Mouse (Mus musculus) kidney, postnatal 4 days (tissue): ENCODE results near the gene Eln.

Experiments used
- DNase-seq, 2 experiments: peaks; one replicate each; pipeline ENCODE4 v3.0.0; 2021; ENCODE audit warnings: mixed read lengths in 2 of 2

The Eln gene

DNA sequence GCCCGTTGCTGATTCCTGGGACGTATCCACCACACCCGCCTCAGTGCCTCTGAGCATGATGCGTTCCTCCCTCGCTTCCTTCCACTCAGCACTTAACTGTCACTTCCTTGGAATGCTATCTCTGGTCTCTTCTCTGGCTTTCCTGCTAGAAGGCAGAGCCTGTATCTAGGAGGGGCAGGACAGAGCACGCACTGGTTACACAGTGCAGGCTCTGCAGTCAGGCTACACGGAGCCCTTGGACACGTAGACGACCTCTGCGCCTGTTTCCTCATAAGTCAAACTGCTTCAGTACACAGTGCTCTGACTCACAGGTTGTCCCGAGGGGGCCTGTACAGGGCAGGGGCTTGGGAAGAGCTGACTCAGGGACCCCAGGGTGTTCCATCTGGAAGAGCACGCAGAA is 66.9 kb downstream of the Eln start:
- no peak for DNase-seq

DNA sequence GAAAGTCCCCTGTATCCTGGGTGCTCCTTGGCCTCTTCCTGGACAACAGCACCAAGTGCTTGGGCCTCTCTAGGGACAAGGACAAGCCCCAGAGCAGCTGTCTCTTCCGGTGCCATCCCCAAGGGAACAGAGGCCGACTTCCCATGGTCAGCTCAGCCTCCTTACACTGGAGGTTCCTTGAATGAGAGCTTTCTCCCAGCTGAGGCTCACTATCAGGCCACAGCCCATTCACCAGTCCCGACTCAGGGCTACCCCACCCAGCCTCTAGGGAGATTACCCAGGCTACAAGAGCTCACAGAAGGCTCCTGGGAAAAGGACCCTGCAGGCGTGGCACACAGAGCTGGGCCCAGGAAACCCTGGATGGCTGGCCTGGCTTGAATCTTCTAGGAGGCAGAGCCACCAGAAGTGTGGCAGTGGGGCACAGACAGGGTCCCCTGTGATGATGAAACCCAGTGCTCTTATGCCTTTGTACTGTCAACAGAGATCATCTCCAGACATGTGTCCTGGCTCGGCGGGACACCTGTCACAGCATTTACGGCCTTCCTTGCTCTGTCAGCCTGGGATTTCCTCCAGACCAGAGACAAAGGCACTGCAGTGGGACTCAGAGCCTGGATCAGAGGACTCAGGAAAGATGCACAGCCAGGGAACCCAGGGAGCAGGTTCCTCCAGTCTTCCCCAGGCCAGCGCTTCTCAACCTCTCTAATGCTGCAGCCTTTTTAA is 68.1 kb downstream of the Eln start:
- DNase-seq, result no peak

DNA sequence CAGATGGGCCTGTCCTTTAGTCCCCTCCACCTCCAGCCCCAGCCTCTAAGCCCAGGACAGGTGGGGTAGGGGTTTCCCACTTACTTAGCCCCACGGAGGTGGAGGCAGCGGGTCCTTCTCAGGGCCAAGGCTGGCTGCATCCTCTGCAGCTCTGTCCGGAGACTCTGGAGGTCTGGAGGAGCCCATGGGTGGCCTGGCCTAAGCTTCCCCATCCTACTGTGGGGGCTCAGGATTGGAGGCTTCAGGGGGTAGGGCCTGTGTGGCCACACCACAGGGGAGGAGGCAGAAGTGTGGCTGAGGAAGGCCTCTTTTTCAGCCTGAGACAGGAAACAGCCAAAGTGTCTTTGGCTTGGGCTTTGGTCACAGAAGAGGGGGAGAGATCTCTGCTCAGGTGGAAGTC is 69.1 kb downstream of the Eln start:
- no peak for DNase-seq

DNA sequence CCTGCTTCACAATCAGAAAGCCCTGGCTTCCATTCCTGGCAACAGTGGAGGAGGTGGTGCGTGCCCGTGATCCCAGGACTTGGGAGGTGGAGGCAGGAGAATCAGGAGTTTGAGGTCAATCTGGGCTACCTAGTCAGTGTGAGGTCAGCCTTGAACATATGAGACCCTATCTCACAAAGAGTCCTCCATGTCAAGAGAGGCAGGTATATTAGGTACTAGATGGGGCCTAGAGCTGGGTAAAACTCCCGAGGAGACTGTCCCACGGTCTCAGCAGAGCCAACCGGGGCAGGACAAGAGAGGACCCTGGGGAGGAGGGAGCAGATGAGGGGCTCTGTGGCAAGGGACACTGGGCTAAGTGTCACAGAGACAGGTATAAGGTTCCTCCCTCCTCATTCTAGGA is 69.6 kb downstream of the Eln start:
- DNase-seq, result no peak

DNA sequence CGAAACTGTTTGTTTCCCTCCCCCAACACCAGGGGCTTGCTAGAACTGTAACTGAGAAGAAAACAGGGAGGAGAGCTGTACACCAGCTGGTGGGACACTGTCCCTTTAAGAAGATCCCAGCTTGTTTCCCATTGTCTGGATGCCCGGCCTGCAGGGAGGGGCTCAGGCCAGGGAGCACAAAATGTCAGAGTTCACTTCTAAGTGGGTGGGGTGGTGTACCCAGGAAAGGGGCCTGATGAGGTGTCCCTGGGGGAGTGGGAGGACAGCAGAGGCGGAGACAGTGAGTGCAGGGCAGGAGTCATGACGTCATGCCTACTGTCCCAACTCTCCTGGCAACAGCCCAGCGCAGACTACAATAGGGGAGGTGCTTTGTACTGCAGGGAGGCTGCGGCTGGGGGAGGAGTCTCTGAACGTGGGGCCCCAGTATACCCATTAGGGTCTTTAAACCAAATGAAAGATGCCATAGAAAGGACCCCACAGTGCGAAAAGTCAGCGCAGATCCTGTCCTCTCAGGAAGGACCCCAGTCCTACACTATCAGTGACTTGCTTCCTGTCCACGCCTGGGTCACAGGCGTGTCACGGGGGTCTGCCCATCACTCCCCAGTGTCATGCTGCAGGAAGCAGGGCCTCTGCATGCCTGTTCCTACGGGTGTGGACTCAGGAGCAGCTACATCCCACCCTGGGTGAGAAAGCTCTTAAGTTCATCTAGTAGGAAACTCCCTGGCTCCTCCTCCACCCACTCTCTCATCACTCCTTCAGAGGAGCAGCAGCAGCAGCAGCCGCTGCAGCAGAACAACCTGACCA is 71.0 kb downstream of the Eln start:
- DNase-seq, result peak; percentile 84 to 89

DNA sequence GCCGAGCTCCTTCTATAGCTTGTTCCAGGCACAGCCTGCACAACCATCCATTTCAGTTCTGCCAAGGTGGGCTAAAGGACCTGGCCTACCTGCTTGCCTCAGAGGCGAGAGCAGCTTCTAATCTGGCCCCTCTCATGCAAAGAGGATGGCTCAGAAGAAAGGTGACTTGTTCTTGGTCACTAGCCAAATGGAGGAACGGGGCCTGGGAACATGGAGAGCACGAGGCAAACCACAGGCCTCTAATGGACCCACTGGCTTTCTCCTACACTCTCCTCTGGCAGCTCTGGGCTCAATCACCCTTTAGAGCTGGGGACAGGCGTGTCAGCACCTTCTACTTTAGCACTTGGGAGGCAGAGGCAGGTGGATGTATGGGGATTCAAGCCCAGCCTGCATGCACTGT is 72.1 kb downstream of the Eln start:
- no peak for DNase-seq

DNA sequence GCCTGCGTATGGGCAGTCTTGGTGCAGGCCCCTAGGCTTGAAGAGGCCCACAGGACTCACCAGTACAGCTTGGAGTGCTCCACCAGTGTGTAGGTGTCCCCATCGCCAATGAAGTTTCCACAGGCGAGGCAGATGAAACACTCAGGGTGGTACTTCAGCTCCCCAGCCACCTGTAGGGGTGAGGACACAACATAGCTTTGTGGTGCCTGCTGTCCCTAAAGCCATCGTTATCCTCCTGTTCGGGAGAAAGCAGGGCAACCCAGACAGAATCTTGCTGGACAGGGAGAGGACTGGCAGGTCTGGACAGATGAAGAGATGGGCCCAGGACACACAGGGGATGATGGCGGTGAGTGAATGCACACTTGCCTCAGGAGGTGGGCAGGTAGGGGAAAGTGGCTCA is 74.5 kb downstream of the Eln start:
- DNase-seq, result no peak

DNA sequence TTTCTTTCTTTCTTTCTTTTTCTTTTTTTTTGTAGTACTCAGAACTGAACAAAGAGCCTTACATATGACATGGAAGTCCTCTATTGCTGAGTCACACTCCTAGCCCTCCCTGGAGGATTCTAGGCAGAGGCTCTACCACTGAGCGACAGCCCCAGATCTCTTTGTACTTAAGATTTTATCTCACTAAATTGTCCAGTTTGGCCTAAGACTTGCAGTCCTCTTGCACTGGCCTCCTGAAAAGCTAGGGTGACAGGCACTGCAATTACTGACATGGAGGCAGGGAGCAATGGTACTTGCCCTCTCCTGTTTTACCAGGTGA is 75.0 kb downstream of the Eln start:
- no peak for DNase-seq

DNA sequence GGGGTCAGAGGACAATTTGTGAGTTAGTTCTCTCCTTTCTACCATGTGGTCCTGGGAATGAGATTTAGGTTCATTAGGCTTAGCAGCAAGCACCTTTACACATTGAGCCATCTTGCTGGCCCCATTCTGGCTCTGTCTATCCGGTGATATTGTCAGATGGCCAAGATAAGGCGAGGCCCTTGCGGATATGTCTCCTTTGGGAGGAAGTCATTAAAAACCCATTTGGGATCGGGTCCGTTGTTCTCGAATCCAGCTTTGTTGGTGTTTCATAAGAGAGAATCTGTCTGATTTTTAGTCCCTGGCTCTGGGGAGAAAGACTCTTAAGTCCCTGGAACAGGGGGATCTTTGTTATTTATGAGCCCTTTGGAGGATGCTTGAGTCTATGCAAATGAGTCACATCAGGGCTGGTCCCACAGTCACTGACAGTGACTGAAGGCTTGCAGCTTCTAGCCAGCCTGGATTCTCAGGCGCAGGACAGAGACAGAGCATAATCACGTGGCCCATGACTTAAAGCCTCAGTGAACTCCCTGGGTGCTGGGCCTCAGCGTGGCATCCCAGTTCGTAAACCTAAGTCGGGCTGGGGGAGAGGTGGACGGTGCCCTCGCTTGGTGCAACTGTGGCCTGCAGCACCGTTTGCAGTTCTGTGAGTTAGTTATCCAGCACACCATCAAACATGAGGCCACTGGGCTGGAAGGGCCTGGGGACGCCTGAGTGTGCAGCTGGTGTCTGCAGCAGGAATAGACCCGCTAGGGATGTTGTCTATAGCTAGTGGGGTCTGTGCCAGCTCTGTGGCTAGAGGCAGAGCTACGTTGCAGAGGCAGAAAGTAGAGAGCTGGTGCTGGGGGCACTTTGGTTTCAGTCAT is 75.6 kb downstream of the Eln start:
- DNase-seq, result no peak

DNA sequence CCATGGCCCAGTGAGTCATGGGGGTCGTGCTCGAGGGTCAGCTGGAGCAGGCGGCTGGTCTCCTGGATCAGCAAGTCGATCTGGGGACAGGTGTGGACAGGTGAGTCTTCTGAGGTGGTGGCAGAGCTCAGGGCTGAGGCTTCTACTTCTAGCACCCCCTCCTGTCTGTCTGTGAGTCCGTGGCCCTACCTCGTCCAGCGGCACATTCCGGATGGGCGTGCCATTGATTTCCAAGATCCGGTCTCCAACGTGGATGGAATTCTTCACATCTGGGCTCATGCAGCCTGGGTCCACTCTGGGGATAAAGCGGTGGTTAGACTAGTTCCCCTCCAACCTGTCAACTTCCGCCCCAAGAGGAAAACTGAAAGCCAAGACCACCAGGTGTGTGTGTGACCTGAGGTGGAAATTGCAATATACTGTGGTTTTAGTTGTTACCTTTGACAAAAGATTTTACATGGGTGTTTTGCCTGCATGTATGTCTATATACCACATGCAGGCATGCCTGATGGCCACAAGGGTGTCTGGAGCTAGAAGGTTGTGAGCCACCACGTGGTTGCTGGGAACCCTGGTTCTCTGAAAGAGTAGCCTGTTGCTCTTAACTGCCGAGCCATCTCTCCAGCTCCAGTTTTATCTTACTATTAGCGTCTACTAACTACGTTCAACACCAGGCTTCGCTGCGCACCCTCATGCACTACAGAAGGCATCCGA is 78.0 kb downstream of the Eln start:
- DNase-seq, result no peak

DNA sequence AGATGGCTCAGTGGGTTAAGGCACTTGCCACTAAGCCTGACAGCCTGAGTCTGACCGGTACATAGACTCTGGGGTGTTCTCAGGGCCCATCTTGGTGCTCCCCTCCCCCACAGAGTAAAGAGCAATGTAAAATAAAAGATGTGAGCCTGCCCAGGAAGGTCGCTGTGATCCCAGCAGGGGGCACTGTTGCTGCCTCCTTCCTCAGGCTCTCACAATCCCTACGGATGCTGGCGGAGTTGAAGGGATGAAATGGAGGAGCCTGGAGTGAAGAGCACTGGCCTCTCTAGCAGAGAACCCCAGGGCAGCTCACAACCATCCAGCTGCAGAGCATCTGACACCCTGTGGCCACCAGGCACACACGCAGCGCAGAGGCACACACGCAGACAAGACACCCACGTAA is 78.6 kb downstream of the Eln start:
- peak; percentile 61 to 66 for DNase-seq

DNA sequence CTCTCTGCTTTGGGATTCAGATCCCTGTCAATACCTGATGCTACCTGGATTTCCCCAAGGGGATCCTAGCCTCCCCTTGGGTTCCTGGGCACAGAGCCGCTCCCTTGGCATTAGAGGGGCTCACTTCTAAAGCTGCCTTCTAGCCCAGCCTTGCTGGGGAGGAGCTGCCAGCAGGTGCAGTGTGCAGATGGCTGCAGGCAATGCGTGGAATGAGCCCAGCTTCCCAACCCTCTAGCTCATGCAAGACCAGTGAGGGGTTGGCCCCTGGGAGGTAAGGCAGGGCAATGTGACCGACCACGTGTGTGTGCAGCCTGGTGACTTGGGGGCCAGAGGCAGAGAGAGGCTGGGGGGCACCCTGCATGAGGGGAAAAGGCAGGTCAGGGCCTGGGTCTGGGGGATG is 90.4 kb downstream of the Eln start:
- no peak for DNase-seq
